Mouse (Mus musculus): ENCODE data around the gene 1700001O22Rik. TPM values are rescaled to one million over a fixed set of nuclear protein-coding genes. Genes with fewer than 3 reads are reported as not detected.
A peak's percentile ranks its signal among the peaks of the same experiment; 100 is the strongest.

1700001O22Rik gene
- polyA plus RNA-seq, 1 experiment from 2014 or later = 2.2 TPM

DNA sequence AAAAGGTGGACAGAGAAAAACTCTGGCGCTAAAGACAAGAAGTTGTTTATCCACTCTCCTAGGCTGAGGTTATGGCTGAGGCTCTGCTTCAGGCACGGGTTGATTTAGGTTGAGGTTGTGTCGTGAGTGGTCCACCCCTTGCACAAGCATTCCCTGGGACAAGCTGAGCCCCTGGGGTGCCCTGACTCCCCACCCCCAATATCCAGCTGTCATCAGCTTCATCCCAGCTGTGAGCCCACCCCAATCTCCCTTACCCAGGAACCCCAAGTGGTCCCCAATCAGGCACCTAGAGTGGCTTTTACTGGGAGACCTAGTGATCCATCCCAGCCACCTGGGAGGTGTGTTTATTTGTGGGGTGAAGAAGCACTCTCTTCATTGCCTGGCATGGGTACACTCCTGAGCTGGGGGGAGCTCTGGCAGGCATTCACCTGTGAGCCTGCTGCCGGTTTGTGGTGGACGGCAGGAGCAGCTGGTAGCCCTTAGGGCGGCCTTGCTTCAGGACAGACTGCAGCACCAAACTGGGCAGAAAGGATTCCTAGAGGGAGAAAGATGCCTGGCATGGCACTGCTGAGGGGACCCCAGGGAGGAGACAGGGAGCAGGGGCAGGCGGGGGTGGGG lies 8.1 kb downstream of the 1700001O22Rik start:
- Histone ChIP-seq H3K9me3 (replicated peaks; ENCODE audit: control insufficient read depth, low read length) (no peaks in the 10 kb centered on the region), H3K4me2 (ENCODE audit: low read depth, low read length) (peak overlapping the region; percentile 67; the same call in 1 of the 2 replicates), H3K9ac (ENCODE audit: low read length) (peak overlapping the region; percentile 70), H3K27me3 (ENCODE audit: control insufficient read depth, insufficient read depth, low read length) (peaks cover 2% of the 10 kb centered on the region; the same call in 1 of the 2 replicates), H3K4me1 (ENCODE audit: control insufficient read depth, insufficient read depth, low read length) (peaks cover 10% of the 10 kb centered on the region), H3K27ac (ENCODE audit: low read length) (no peak overlapping the region), H3K36me3 (ENCODE audit: control insufficient read depth, insufficient read depth) (no peaks in the 10 kb centered on the region), H3K4me3 (ENCODE audit: low read length) (no peak overlapping the region)
- 83% methylated on average over 7 of the region's 7 CpGs for WGBS
- no peak for ATAC-seq (replicated peaks; ENCODE audit: extremely low read depth, insufficient read depth, low FRiP score)

DNA sequence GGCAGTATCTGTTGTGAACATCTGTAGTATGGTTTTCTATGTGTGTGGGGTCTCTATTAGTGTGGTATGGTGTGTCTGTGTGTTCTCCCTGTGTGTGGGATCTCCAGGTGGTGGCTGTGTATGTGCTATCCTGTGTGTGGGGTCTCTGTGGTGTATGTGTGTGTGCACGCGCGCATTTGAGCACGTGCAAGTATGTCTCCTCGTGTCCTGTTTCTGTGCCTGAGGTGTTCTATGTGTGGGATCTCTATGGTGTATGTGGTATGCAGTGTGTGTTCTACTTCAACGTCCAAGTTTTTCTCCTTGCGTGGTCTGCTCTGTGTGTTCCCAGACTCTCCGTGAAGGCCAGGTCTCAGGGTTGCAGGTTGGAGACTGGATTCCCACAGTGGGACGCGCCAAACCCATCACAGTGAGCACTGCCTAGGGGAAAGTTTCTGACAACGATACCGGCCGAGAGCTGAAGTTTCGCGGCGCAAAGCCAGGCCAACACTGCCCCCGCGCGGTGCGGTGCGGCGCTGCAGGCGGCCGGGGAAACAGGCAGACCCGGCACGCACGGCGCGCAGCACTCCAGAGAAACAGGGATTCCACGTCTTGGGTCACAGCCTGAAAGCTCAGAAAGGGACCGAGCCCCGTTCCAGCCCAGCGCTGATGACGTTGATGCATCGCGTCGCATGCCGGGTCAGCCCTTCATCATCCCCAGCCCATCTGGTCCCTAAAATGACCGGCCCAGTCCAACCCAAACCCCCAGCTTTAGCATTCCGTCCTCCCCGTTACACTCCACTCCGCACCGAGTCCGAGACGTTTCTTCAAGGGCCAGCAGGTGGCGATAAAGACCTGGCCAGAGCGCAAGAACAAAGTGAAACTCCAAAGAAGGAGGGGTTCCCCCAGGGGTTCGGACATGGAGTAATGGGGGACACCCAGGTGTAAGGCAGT lies 9.0 kb downstream of the 1700001O22Rik start:
- WGBS = 5% methylated on average over 48 of the region's 48 CpGs

DNA sequence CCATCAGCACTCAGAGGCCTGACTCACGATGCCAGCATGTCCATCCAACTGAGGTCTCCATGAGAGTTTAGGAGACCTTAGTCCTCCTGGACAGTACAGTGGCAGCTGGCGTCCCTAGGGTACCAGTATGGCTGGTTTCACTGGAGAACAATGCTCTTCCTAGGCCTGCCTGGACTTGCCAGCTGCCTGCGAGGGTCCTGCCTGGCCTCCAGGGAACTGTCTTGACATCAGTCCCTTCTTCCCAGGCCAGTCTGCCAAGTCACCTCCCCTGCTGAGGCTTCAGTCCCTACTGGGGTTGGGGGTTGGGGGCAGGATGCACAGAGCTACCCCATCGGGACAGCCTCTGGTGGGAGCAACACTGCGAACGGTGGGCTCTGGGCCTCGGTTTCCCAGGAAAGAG lies 11.4 kb downstream of the 1700001O22Rik start:
- no peak for ATAC-seq (replicated peaks; ENCODE audit: extremely low read depth, insufficient read depth, low FRiP score)
- H3K4me1 ChIP-seq (ENCODE audit: control insufficient read depth, insufficient read depth, low read length) = peaks cover 10% of the 10 kb centered on the region
- no peaks in the 10 kb centered on the region for H3K27me3 ChIP-seq (ENCODE audit: control insufficient read depth, insufficient read depth, low read length)
- no peak overlapping the region for H3K9ac ChIP-seq (ENCODE audit: low read length)
- H3K9me3 ChIP-seq (replicated peaks; ENCODE audit: control insufficient read depth, low read length) = no peaks in the 10 kb centered on the region
- no peak overlapping the region for H3K4me2 ChIP-seq (ENCODE audit: low read depth, low read length)
- no peak overlapping the region for H3K27ac ChIP-seq (ENCODE audit: low read length)
- H3K36me3 ChIP-seq (ENCODE audit: control insufficient read depth, insufficient read depth) = no peaks in the 10 kb centered on the region
- 88% methylated on average over 7 of the region's 7 CpGs for WGBS
- no peak overlapping the region for H3K4me3 ChIP-seq (ENCODE audit: low read length)

More for the DNA sequence above, 9.0 kb downstream of the 1700001O22Rik start:
- Histone ChIP-seq H3K9ac (ENCODE audit: low read length) (peak overlapping the region; percentile 70), H3K36me3 (ENCODE audit: control insufficient read depth, insufficient read depth) (no peaks in the 10 kb centered on the region), H3K4me1 (ENCODE audit: control insufficient read depth, insufficient read depth, low read length) (peaks cover 10% of the 10 kb centered on the region), H3K9me3 (replicated peaks; ENCODE audit: control insufficient read depth, low read length) (no peaks in the 10 kb centered on the region), H3K27me3 (ENCODE audit: control insufficient read depth, insufficient read depth, low read length) (no peaks in the 10 kb centered on the region; the same call in 1 of the 2 replicates), H3K4me3 (ENCODE audit: low read length) (peak overlapping the region; percentile 51), H3K4me2 (ENCODE audit: low read depth, low read length) (peak overlapping the region; percentile 67), H3K27ac (ENCODE audit: low read length) (peak overlapping the region; percentile 35; the same call in 1 of the 2 replicates)
- ATAC-seq (replicated peaks; ENCODE audit: extremely low read depth, insufficient read depth, low FRiP score) = peak; percentile 79

DNA sequence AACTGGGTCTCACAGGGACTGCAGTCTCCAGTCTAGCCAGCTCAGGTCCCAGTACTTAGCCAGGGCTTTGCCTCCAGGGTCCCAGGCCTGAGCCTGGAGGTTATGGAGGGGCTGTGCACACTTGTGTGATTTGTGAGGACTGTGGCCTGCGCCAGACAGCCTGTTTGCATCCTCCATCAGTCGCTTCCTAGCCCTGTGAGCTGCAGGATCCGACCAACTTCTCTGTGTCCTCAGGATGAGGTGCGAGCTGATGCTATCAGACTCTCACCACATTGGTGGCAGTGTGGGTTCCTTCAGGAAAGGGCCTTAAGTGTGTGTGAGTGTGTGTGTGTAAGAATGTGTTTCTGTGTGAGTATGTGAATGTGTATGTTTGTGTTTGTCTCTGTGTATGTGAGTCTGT lies 16.0 kb downstream of the 1700001O22Rik start:
- H3K27ac ChIP-seq (ENCODE audit: low read length) = no peak overlapping the region
- WGBS = 49% methylated on average over 4 of the region's 4 CpGs
- H3K27me3 ChIP-seq (ENCODE audit: control insufficient read depth, insufficient read depth, low read length) = no peaks in the 10 kb centered on the region
- H3K9me3 ChIP-seq (replicated peaks; ENCODE audit: control insufficient read depth, low read length) = no peaks in the 10 kb centered on the region
- H3K4me2 ChIP-seq (ENCODE audit: low read depth, low read length) = no peak overlapping the region
- H3K36me3 ChIP-seq (ENCODE audit: control insufficient read depth, insufficient read depth) = no peaks in the 10 kb centered on the region
- H3K4me1 ChIP-seq (ENCODE audit: control insufficient read depth, insufficient read depth, low read length) = peaks cover 9% of the 10 kb centered on the region
- no peak for ATAC-seq (replicated peaks; ENCODE audit: extremely low read depth, insufficient read depth, low FRiP score)
- H3K9ac ChIP-seq (ENCODE audit: low read length) = no peak overlapping the region
- H3K4me3 ChIP-seq (ENCODE audit: low read length) = no peak overlapping the region

DNA sequence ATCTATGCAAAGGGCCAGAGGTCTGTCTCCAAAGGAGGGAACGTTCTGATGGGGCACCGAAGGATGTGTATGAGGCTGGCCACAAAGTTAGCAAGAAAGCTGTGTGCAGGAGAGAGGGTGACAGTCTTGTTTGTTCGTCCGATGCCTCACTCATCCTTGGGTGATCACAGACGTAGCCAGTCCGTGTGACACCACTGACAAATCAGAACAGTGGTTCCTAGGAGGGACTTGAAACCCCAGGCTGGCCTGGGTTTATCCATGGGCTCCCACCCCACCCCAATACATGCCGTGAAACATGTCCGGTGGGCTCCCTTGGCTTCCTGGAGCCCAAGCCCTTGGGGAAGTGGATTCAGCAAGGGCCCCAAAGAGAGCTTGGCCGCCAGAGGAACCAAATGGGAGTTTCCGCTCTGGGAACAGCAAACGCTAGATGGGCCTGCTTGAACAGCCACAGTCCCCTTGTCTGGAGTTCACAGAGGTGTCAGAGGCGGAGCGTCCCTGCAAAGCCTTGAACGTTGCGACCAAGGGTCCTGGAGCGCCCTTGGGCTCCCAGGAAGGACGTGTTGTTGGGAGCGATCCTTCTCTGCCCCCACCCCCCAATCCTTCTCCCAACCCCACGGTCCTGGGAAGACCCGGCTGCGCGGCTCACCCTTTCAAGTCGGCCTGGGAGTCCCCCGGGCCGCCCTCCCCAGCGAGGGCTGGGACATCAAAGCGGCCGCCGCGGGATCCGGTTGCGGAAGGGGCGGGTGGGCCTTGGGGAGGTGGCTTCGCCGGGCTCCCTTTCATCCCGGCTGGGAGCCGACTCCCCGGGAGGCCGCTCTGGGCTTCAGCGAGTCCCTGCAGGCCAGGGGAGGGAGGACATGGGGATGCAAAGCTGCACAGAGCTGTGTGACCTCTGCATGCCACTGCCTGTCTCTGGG lies 19.1 kb downstream of the 1700001O22Rik start:
- WGBS = 9% methylated on average over 40 of the region's 40 CpGs
- peak overlapping the region; percentile 75 for H3K9ac ChIP-seq (ENCODE audit: low read length)

DNA sequence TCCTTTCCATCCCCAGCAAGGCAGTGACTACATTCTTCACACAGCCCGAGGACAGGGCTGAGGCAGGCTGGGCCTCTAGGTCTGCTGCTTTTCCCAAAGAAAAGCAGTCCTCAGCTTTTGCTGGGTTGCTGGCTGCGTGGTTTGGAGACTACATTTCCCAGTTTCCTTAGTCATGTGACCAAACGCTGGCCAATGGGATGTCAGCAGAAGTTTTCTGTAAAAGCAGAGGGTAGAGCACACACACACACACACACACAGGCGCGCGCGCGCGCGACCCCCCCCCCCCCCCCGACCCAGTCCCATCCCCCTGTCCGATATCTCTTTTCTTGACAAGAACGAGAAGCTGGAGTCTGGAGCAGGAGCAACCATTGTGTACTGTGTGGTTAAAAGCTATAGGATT lies 20.1 kb downstream of the 1700001O22Rik start:
- peak overlapping the region; percentile 52 for H3K27ac ChIP-seq (ENCODE audit: low read length)
- ATAC-seq (replicated peaks; ENCODE audit: extremely low read depth, insufficient read depth, low FRiP score) = peak; percentile 50
- H3K9me3 ChIP-seq (replicated peaks; ENCODE audit: control insufficient read depth, low read length) = no peaks in the 10 kb centered on the region

More for the DNA sequence above, 19.1 kb downstream of the 1700001O22Rik start:
- peak overlapping the region; percentile 45 for H3K4me3 ChIP-seq (ENCODE audit: low read length)
- H3K27me3 ChIP-seq (ENCODE audit: control insufficient read depth, insufficient read depth, low read length) = no peaks in the 10 kb centered on the region
- peak overlapping the region; percentile 68 for H3K4me2 ChIP-seq (ENCODE audit: low read depth, low read length)
- no peaks in the 10 kb centered on the region for H3K9me3 ChIP-seq (replicated peaks; ENCODE audit: control insufficient read depth, low read length)
- no peaks in the 10 kb centered on the region for H3K36me3 ChIP-seq (ENCODE audit: control insufficient read depth, insufficient read depth)
- peaks cover 14% of the 10 kb centered on the region for H3K4me1 ChIP-seq (ENCODE audit: control insufficient read depth, insufficient read depth, low read length)
- H3K27ac ChIP-seq (ENCODE audit: low read length) = peak overlapping the region; percentile 17
- ATAC-seq (replicated peaks; ENCODE audit: extremely low read depth, insufficient read depth, low FRiP score) = peak; percentile 55

DNA sequence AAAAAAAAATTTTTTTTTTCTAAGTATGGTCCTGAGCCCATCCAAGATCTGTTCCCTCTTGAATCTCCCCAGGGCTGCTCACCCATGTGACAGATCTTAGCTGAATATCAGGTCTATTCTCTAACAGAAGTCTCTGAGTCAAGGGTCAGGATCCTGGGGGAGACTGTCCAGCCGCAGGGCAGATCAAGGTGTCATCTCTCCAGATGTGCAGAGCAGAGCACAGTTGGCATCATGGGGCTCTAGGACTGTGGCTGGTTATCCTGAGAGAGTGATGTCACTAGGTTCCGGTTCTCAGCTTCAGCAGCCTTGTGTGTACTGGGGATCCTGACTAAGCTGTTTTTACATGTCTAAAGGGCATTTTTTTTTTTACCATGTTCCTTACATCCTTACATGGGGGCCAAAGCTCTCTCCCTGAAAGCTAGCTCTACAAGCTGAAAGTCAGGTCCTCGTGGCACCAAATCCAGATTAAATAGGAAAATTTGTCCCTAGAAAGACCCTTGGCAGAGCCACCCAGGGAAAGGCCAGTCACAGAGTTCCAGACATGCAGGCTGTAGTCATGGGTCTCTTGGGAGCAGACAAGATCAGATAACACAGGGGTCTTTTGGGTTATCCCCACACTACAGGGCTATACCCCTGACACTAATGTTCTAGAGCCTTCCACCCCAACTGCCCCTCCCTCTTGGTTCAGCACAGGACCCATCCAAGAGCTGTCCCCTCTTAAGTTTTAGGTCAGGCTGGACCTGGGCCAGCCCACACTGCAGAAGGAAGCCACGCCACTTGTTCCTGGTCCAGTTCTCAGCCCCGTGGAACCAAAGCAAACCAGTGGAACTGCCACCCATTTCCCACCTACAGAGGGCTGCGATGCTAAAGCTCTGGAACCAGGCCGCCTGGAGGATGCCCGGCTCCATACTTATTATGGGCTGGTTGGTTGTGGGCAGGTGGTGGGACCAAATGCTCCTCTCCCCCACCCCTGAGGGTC lies 20.9 kb downstream of the 1700001O22Rik start:
- no peak overlapping the region for H3K4me3 ChIP-seq (ENCODE audit: low read length)
- H3K27ac ChIP-seq (ENCODE audit: low read length) = peak overlapping the region; percentile 52
- 69% methylated on average over 8 of the region's 8 CpGs for WGBS
- no peak for ATAC-seq (replicated peaks; ENCODE audit: extremely low read depth, insufficient read depth, low FRiP score)
- H3K9me3 ChIP-seq (replicated peaks; ENCODE audit: control insufficient read depth, low read length) = no peaks in the 10 kb centered on the region
- H3K27me3 ChIP-seq (ENCODE audit: control insufficient read depth, insufficient read depth, low read length) = no peaks in the 10 kb centered on the region
- H3K36me3 ChIP-seq (ENCODE audit: control insufficient read depth, insufficient read depth) = no peaks in the 10 kb centered on the region
- H3K4me2 ChIP-seq (ENCODE audit: low read depth, low read length) = peak overlapping the region; percentile 68
- peak overlapping the region; percentile 67 for H3K9ac ChIP-seq (ENCODE audit: low read length)
- peaks cover 18% of the 10 kb centered on the region for H3K4me1 ChIP-seq (ENCODE audit: control insufficient read depth, insufficient read depth, low read length)

More for the DNA sequence above, 20.1 kb downstream of the 1700001O22Rik start:
- H3K9ac ChIP-seq (ENCODE audit: low read length) = peak overlapping the region; percentile 75
- peak overlapping the region; percentile 28 for H3K4me3 ChIP-seq (ENCODE audit: low read length)
- H3K4me2 ChIP-seq (ENCODE audit: low read depth, low read length) = peak overlapping the region; percentile 68
- under 1% methylated on average over 12 of the region's 13 CpGs for WGBS
- H3K4me1 ChIP-seq (ENCODE audit: control insufficient read depth, insufficient read depth, low read length) = peaks cover 18% of the 10 kb centered on the region
- H3K36me3 ChIP-seq (ENCODE audit: control insufficient read depth, insufficient read depth) = no peaks in the 10 kb centered on the region
- H3K27me3 ChIP-seq (ENCODE audit: control insufficient read depth, insufficient read depth, low read length) = no peaks in the 10 kb centered on the region

DNA sequence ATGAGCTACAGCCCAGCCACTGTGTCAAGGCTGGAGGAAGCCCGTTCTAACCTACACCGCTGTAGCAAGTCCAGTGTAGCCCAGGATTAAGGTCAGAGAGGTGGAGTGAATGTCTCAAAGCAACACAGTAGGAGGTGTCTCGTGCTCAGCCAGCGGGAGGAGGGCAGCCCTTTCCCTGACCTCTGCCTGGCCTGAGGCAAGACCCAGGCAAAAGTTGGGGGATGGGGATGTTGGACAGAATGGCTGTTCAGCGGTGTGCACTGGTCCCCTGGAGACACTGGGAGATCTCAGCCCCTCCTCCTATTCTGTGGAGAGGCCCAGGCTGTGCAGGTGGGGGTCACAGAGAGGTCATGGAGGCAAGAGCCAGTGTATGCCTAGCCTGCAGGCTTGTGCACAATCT lies 24.2 kb downstream of the 1700001O22Rik start:
- no peak overlapping the region for H3K27ac ChIP-seq (ENCODE audit: low read length)
- no peak overlapping the region for H3K4me2 ChIP-seq (ENCODE audit: low read depth, low read length)
- H3K9ac ChIP-seq (ENCODE audit: low read length) = no peak overlapping the region
- WGBS = 13% methylated on average over 5 of the region's 5 CpGs
- H3K9me3 ChIP-seq (replicated peaks; ENCODE audit: control insufficient read depth, low read length) = no peaks in the 10 kb centered on the region
- no peak overlapping the region for H3K4me3 ChIP-seq (ENCODE audit: low read length)
- peaks cover 17% of the 10 kb centered on the region for H3K4me1 ChIP-seq (ENCODE audit: control insufficient read depth, insufficient read depth, low read length)
- H3K27me3 ChIP-seq (ENCODE audit: control insufficient read depth, insufficient read depth, low read length) = no peaks in the 10 kb centered on the region
- no peak for ATAC-seq (replicated peaks; ENCODE audit: extremely low read depth, insufficient read depth, low FRiP score)
- no peaks in the 10 kb centered on the region for H3K36me3 ChIP-seq (ENCODE audit: control insufficient read depth, insufficient read depth)

Measured in heart, embryonic 16.5 days (tissue).